Mouse (Mus musculus): ENCODE measurements around the gene Snx9.

Snx9 gene

GRCm38 (mm10) chr17:5804370-5805150, 36.6 kb upstream of the Snx9 start:
- no peaks in the 10 kb centered on the region for H3K9me3 ChIP-seq (ENCODE audit: low read length)
- H3K4me3 ChIP-seq (replicated peaks; ENCODE audit: low read length) = no peak overlapping the region
- H3K4me1 ChIP-seq (replicated peaks; ENCODE audit: low read depth, low read length) = no peaks in the 10 kb centered on the region
- TF ChIP-seq CTCF (conservative IDR thresholded peaks at IDR 0.05; ENCODE audit: low read length) (no peak), NANOG (IDR thresholded peaks at IDR 0.05; ENCODE audit: borderline replicate concordance, low read length) (no peak), POU5F1 (IDR thresholded peaks at IDR 0.05; ENCODE audit: borderline replicate concordance, low read length) (no peak)
- no peaks in the 10 kb centered on the region for H3K36me3 ChIP-seq (ENCODE audit: insufficient read depth, low read length)
- peaks cover 3% of the 10 kb centered on the region for H3K27me3 ChIP-seq (ENCODE audit: insufficient read depth, low read length)

- no peak overlapping the region for H3K4me3 ChIP-seq (replicated peaks; ENCODE audit: low read length)
- H3K4me1 ChIP-seq (replicated peaks; ENCODE audit: low read depth, low read length) = no peaks in the 10 kb centered on the region
- peaks cover 1% of the 10 kb centered on the region for H3K9me3 ChIP-seq (ENCODE audit: low read length)
- H3K27me3 ChIP-seq (ENCODE audit: insufficient read depth, low read length) = no peaks in the 10 kb centered on the region; the same call in 1 of the 2 replicates
- TF ChIP-seq NANOG (IDR thresholded peaks at IDR 0.05; ENCODE audit: borderline replicate concordance, low read length) (no peak), CTCF (conservative IDR thresholded peaks at IDR 0.05; ENCODE audit: low read length) (no peak)
- H3K36me3 ChIP-seq (ENCODE audit: insufficient read depth, low read length) = no peaks in the 10 kb centered on the region
These were observed 35.8 kb upstream of the Snx9 start for GRCm38 (mm10) chr17:5805151-5805834.

- no peak overlapping the region for H3K4me3 ChIP-seq (replicated peaks; ENCODE audit: low read length)
- no peaks in the 10 kb centered on the region for H3K27me3 ChIP-seq (ENCODE audit: insufficient read depth, low read length)
- H3K4me1 ChIP-seq (replicated peaks; ENCODE audit: low read depth, low read length) = no peaks in the 10 kb centered on the region
- no peaks in the 10 kb centered on the region for H3K36me3 ChIP-seq (ENCODE audit: insufficient read depth, low read length)
- no peak for TF ChIP-seq POU5F1 (IDR thresholded peaks at IDR 0.05; ENCODE audit: borderline replicate concordance, low read length)
- no peak for TF ChIP-seq NANOG (IDR thresholded peaks at IDR 0.05; ENCODE audit: borderline replicate concordance, low read length)
- TF ChIP-seq CTCF (conservative IDR thresholded peaks at IDR 0.05; ENCODE audit: low read length) = no peak
- peaks cover 3% of the 10 kb centered on the region for H3K9me3 ChIP-seq (ENCODE audit: low read length)
These were observed 35.2 kb upstream of the Snx9 start for GRCm38 (mm10) chr17:5805935-5806334.

GRCm38 (mm10) chr17:5806823-5807222, 34.3 kb upstream of the Snx9 start:
- Histone ChIP-seq H3K4me3 (replicated peaks; ENCODE audit: low read length) (no peak overlapping the region), H3K27me3 (ENCODE audit: insufficient read depth, low read length) (no peaks in the 10 kb centered on the region)
- TF ChIP-seq POU5F1 (IDR thresholded peaks at IDR 0.05; ENCODE audit: borderline replicate concordance, low read length) = no peak
- TF ChIP-seq CTCF (conservative IDR thresholded peaks at IDR 0.05; ENCODE audit: low read length) = no peak
- no peak for TF ChIP-seq NANOG (IDR thresholded peaks at IDR 0.05; ENCODE audit: borderline replicate concordance, low read length)

GRCm38 (mm10) chr17:5807847-5808386, 33.2 kb upstream of the Snx9 start:
- TF ChIP-seq CTCF (conservative IDR thresholded peaks at IDR 0.05; ENCODE audit: low read length) = no peak
- TF ChIP-seq POU5F1 (IDR thresholded peaks at IDR 0.05; ENCODE audit: borderline replicate concordance, low read length) = no peak
- no peak for TF ChIP-seq NANOG (IDR thresholded peaks at IDR 0.05; ENCODE audit: borderline replicate concordance, low read length)
- Histone ChIP-seq H3K9me3 (ENCODE audit: low read length) (peaks cover 3% of the 10 kb centered on the region), H3K4me1 (replicated peaks; ENCODE audit: low read depth, low read length) (no peaks in the 10 kb centered on the region), H3K4me3 (replicated peaks; ENCODE audit: low read length) (no peak overlapping the region), H3K36me3 (ENCODE audit: insufficient read depth, low read length) (no peaks in the 10 kb centered on the region), H3K27me3 (ENCODE audit: insufficient read depth, low read length) (no peaks in the 10 kb centered on the region)

More at GRCm38 (mm10) chr17:5806823-5807222, 34.3 kb upstream of the Snx9 start:
- H3K4me1 ChIP-seq (replicated peaks; ENCODE audit: low read depth, low read length) = no peaks in the 10 kb centered on the region
- H3K36me3 ChIP-seq (ENCODE audit: insufficient read depth, low read length) = no peaks in the 10 kb centered on the region
- peaks cover 3% of the 10 kb centered on the region for H3K9me3 ChIP-seq (ENCODE audit: low read length)

GRCm38 (mm10) chr17:5813863-5814640, 27.1 kb upstream of the Snx9 start:
- H3K4me1 ChIP-seq (replicated peaks; ENCODE audit: low read depth, low read length) = peaks cover 4% of the 10 kb centered on the region; the same call in 1 of the 2 replicates
- H3K36me3 ChIP-seq (ENCODE audit: insufficient read depth, low read length) = no peaks in the 10 kb centered on the region
- H3K9me3 ChIP-seq (ENCODE audit: low read length) = peaks cover 3% of the 10 kb centered on the region
- no peak for TF ChIP-seq NANOG (IDR thresholded peaks at IDR 0.05; ENCODE audit: borderline replicate concordance, low read length)
- no peak for TF ChIP-seq CTCF (conservative IDR thresholded peaks at IDR 0.05; ENCODE audit: low read length)
- TF ChIP-seq POU5F1 (IDR thresholded peaks at IDR 0.05; ENCODE audit: borderline replicate concordance, low read length) = no peak
- H3K27me3 ChIP-seq (ENCODE audit: insufficient read depth, low read length) = no peaks in the 10 kb centered on the region
- no peak overlapping the region for H3K4me3 ChIP-seq (replicated peaks; ENCODE audit: low read length)

GRCm38 (mm10) chr17:5814641-5814920, 26.5 kb upstream of the Snx9 start:
- Histone ChIP-seq H3K4me3 (replicated peaks; ENCODE audit: low read length) (no peak overlapping the region), H3K36me3 (ENCODE audit: insufficient read depth, low read length) (no peaks in the 10 kb centered on the region), H3K27me3 (ENCODE audit: insufficient read depth, low read length) (no peaks in the 10 kb centered on the region), H3K9me3 (ENCODE audit: low read length) (peaks cover 3% of the 10 kb centered on the region), H3K4me1 (replicated peaks; ENCODE audit: low read depth, low read length) (peaks cover 10% of the 10 kb centered on the region; the same call in 1 of the 2 replicates)
- TF ChIP-seq POU5F1 (IDR thresholded peaks at IDR 0.05; ENCODE audit: borderline replicate concordance, low read length) (no peak), NANOG (IDR thresholded peaks at IDR 0.05; ENCODE audit: borderline replicate concordance, low read length) (no peak), CTCF (conservative IDR thresholded peaks at IDR 0.05; ENCODE audit: low read length) (no peak)

GRCm38 (mm10) chr17:5817871-5818270, 23.3 kb upstream of the Snx9 start:
- H3K9me3 ChIP-seq (ENCODE audit: low read length) = no peaks in the 10 kb centered on the region
- H3K4me3 ChIP-seq (replicated peaks; ENCODE audit: low read length) = no peak overlapping the region
- peaks cover 19% of the 10 kb centered on the region for H3K4me1 ChIP-seq (replicated peaks; ENCODE audit: low read depth, low read length)
- no peaks in the 10 kb centered on the region for H3K36me3 ChIP-seq (ENCODE audit: insufficient read depth, low read length)
- TF ChIP-seq POU5F1 (IDR thresholded peaks at IDR 0.05; ENCODE audit: borderline replicate concordance, low read length) (no peak), NANOG (IDR thresholded peaks at IDR 0.05; ENCODE audit: borderline replicate concordance, low read length) (no peak), CTCF (conservative IDR thresholded peaks at IDR 0.05; ENCODE audit: low read length) (no peak)
- no peaks in the 10 kb centered on the region for H3K27me3 ChIP-seq (ENCODE audit: insufficient read depth, low read length)

Data from E14TG2a.4 (cell line).